Mouse (Mus musculus) CH12.LX (cell line): Measurements from ENCODE around the gene Mtfp1.

Experiments
- CTCF ChIP-seq, 2 experiments: IDR thresholded peaks in 1 of 2; conservative IDR thresholded peaks in 1 of 2; 2 replicates each; pipeline ENCODE4 v1.5.1; 2011 to 2012; ENCODE audit warnings: low read depth in 2 of 2, low read length in 2 of 2, improper control_type of control experiment in 1 of 2, inconsistent platforms in 1 of 2, mild to moderate bottlenecking in 1 of 2, moderate library complexity in 1 of 2
- KAT2A ChIP-seq: IDR thresholded peaks from 2 replicates; pipeline ENCODE4 v1.6.1; 2012; ENCODE audit warnings: low read length, improper control_type of control experiment, inconsistent platforms; ENCODE audit not compliant: insufficient replicate concordance
- PAX5 ChIP-seq: IDR thresholded peaks from 2 replicates; pipeline ENCODE4 v1.6.1; 2012; ENCODE audit warnings: low read length, inconsistent platforms, mixed read lengths
- RAD21 ChIP-seq: IDR thresholded peaks from 2 replicates; pipeline ENCODE4 v1.6.1; 2011; ENCODE audit warnings: low read depth, mild to moderate bottlenecking, low read length, improper control_type of control experiment, moderate library complexity
- SIN3A ChIP-seq: IDR thresholded peaks from 2 replicates; pipeline ENCODE4 v1.6.1; 2012; ENCODE audit warnings: low read length, improper control_type of control experiment, inconsistent platforms
- ZC3H11A ChIP-seq: IDR thresholded peaks from 2 replicates; pipeline ENCODE4 v1.6.1; 2012; ENCODE audit warnings: low read depth, mild to moderate bottlenecking, inconsistent platforms, low read length, improper control_type of control experiment
- ZNF384 ChIP-seq: IDR thresholded peaks from 2 replicates; pipeline ENCODE4 v1.6.1; 2012; ENCODE audit warnings: low read depth, low read length, improper control_type of control experiment, inconsistent platforms

- TF ChIP-seq RAD21 (no peak), ZC3H11A (no peak), SIN3A (no peak), CTCF (conservative IDR thresholded peaks at IDR 0.05 in 1 of 2, IDR thresholded peaks at IDR 0.05 in 1 of 2; ENCODE audit: low read depth in 2 of 2, low read length in 2 of 2) (no peak), KAT2A (no peak), PAX5 (no peak), ZNF384 (no peak)
Observed at GRCm38 (mm10) chr11:4078267-4078933, 16.8 kb downstream of the Mtfp1 start.
